Mouse (Mus musculus): ENCODE measurements around the gene Vcl.

- TF ChIP-seq POLR2A (IDR thresholded peaks at IDR 0.05; ENCODE audit: low read depth, low read length) = no peak
- no peak for TF ChIP-seq CTCF (conservative IDR thresholded peaks at IDR 0.05 in 1 of 2, IDR thresholded peaks at IDR 0.05 in 1 of 2; ENCODE audit: low read depth in 2 of 2, low read length in 2 of 2)
- TF ChIP-seq USF1 (IDR thresholded peaks at IDR 0.05; ENCODE audit: low read depth, low read length) = no peak
Measured at GRCm38 (mm10) chr14:20999617-21000016, 70.4 kb downstream of the Vcl start.

All from CH12.LX (cell line).